Mouse (Mus musculus) cerebellum, postnatal 36 days (tissue): ENCODE measurements at regions not wholly inside any gene's neighbourhood (a gene's known extent, or its start where the extent isn't known, plus 50 kb on each side); places are given as distances from the start of the nearest gene placed in this dataset.

ENCODE experiments used
- DNase-seq, 2 experiments: peaks; one replicate each; pipeline ENCODE4 v3.0.0; 2021 to 2022; ENCODE audit warnings: mixed read lengths in 2 of 2

GRCm38 (mm10) chr1:183868965-183869364 lies 144.1 kb upstream of the Dusp10 start:
- DNase-seq = no peak

DNA sequence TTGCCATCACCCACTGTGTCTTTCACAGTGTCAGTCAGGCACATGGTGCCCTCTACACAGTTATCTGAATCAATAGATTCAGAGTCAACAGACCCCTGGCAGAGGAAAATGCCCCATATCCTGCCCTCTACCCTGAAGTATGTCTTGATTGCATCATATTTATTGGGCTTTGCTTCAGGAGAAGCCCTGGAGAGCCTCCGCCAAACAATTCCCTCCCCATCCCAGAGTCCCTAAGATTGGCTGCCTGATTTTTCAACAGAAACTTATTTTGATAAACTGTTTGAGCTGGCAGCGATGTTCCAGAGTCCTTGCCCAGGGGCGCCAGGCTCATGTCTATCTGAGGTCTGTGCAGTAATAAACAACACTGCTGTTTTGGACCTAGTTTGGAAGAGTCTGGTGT lies 117.2 kb upstream of the Dusp10 start:
- DNase-seq = no peak

- no peak for DNase-seq
Observed at GRCm38 (mm10) chr1:183898091-183898490, 115.0 kb upstream of the Dusp10 start.

GRCm38 (mm10) chr1:183904564-183904963 lies 108.5 kb upstream of the Dusp10 start:
- no peak for DNase-seq

DNA sequence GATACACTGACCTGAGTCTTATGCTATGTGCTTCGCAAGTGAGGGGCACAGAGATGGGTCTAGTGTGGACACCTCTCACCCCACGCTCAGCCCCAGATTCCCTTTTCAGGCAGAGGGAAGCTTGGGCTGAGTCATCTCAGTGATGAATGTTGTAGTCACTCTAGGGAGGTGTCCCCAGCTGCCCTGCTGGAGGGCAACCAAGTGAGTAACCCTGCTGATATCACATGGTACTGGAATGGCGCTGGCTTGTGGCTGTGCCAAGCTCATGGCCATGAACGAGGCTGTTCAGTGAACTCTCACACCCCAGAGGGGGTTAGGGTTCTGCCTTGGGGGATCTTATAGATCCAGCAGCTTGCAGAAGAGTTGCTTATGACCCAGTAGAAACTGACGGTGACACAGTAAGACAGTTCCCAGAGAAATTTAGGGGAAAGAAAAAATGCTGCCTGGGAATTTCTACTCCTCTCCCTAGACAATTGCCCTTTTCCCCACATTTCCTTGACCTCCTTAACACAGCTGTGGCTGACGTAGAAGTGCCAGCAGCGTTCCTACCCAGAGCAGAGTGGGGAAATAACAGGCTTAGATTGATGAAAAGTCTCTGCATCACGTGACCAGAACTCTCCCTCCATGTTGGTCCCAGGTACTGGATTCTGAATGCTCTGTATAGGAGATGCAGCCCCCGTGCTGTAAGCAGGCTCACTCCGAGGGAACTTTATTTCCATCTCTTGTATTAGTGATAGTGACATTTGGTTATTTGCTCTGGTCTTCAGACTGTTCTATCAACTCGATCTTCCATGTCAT lies 107.6 kb upstream of the Dusp10 start:
- peak in 1 of 2 experiments; percentile 5 for DNase-seq

DNA sequence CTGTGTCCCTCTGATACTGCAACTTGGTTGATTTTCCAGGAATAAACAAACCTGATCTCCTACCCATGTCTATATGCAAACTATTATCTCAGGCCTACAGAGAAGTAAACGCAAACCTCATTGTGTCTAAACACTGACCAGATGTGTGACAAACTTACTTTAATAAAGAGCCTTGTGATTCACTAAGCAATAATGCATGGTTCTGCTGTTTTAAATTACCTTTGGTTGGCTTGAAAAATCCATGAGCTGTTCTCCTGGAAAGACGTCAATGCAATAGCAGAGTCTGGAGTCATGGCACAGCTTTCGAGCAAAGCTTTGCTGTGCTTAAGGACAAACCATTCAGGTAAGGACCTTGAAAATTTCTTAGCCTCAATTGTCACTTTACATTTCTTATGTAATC lies 95.4 kb upstream of the Dusp10 start:
- DNase-seq = no peak

DNA sequence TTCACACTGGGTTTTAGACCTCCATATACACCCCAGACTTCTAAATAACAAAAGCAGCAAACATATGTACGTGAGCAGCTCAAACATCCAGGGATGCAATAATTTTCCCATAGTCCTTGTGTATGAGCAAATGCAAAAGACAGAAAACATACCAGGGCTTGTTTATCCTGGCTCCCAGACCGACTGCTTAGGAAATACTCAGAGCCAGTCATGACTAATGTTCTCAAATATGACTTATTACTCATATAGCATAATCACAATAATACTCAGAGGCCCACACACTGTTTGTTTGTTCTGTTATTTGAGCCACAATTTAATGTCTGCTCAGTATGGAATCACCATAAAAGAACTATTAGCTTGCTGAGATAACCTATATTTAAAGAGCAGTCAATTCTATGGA lies 91.8 kb upstream of the Dusp10 start:
- DNase-seq = no peak

DNA sequence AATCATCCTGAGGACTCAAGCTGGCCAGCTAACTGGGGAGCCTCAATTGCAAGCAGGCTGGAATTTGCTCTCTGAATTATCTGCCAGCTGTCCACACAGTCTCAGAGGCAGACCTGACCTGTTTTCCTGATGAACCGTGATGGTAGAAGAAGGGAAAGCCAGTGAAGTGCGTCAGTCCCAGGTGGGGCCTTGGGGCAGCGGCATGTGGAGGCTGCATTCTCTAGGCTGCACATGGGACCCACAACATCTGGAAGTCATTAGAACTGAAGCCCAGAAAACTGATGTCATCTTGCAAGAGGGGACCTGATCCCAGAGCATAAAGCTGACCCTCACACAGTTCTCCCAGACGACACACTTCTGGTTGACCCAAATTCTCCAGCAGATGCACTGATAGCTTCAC lies 84.6 kb upstream of the Dusp10 start:
- no peak for DNase-seq

GRCm38 (mm10) chr1:183930363-183930982 lies 82.6 kb upstream of the Dusp10 start:
- no peak for DNase-seq

GRCm38 (mm10) chr1:183931141-183931540 lies 82.0 kb upstream of the Dusp10 start:
- DNase-seq = no peak

DNA sequence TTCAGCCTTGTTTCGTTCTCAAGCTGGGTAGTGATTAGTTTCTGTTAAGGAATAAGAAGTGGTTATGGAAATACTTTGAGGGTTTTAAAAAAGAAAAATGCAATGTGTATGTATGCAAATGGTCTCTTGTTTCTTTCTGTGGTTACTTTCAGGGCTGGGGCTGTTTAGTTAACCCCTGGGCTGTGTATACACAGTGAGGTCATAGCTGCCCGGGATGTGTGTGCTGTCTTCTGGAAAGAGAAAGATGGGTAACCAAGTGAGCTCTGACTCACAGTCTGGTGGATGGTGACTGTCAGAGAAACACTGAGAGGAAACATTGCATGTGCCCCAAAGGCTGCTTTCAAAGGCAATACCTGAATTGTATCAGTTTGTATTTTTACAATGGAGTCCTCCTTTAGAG lies 79.3 kb upstream of the Dusp10 start:
- no peak for DNase-seq

- no peak for DNase-seq
Observed at GRCm38 (mm10) chr1:183937166-183937565, 75.9 kb upstream of the Dusp10 start.

DNA sequence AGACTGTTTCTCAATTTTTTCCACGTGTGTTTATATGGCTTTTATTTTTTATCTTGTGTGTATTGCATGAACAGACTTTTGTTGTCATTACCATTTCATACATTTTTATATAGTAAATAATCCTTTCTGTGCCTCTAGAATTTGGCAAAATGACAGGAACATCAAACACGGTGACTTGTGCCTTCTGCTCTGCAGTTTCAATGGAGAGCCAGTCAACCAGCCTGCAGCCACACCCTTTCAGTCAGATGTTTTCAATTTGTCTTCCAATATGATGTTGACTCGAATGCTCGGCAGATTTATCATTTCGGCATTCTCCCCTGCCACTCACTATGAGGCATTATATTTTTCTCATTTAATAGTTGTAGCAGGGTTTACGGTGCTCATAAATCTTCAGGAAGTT lies 74.7 kb upstream of the Dusp10 start:
- DNase-seq = no peak

- DNase-seq = no peak
Observed at GRCm38 (mm10) chr1:183940706-183941105, 72.4 kb upstream of the Dusp10 start.

GRCm38 (mm10) chr1:183946241-183946640 lies 66.9 kb upstream of the Dusp10 start:
- DNase-seq = no peak

- DNase-seq = no peak
Observed at GRCm38 (mm10) chr1:183947066-183947465, 66.0 kb upstream of the Dusp10 start.

GRCm38 (mm10) chr1:183949205-183949604 lies 63.9 kb upstream of the Dusp10 start:
- no peak for DNase-seq

DNA sequence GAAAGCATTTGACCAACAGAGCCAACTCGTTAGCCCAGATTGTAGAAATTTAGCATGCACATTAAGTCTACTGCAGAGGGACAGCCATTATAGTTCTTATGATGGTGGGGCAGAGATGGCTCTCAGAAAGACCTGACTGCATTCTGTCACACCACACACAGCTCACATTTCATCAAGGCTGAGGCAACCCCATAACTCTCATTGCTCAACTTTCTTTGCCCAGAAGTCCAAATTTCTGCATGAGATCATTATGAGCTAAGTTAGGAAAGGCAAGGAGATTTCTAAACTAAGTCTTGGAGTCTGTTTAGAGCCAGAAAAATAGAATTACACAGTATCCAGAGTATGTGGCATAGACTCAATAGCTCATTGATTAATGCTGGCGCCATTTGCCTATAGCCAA lies 59.0 kb upstream of the Dusp10 start:
- DNase-seq = no peak

- DNase-seq = no peak
Observed at GRCm38 (mm10) chr1:183956391-183956790, 56.7 kb upstream of the Dusp10 start.

DNA sequence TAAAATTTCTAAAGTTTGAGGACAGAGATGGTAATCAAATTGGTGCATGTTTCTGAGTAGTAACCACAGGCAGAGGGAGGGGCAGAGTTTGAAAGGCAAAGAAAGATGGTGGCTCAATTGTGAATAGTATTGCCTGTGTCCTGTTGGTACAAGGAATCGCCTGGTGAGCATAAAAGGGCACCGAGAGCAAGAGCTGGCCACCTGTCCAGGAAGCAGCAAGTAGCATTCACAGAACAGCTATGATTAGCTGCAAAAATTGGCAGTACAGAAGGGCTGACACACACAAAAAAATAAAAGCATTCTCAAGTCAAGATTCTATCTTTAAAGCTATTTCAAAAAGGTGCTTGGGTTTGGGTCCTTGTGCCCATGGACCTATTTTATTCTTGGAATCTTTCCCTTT lies 51.7 kb upstream of the Dusp10 start:
- no peak for DNase-seq

- DNase-seq = no peak
Observed at GRCm38 (mm10) chr1:183962486-183962885, 50.6 kb upstream of the Dusp10 start.

DNA sequence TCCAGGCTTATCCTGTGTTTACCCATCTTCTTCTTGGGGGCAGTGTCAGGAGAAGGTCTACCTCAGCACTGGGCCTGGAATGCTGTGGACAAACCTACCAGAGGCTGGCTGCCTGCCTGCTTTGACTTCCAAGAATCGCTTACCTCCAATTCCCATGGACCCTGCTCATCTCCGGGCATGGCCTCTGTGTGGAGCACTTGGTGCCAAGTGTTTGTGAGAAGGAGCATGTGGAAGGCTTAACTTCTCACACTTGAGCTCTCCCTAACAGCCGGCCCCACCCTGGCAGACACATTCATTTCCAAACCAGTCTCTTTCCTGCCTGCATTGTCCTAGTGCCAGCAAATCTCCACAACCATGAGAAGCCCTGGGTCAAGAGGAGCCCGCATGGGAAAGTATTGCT lies 49.8 kb upstream of the Dusp10 start:
- peak in 1 of 2 experiments; percentile 2 for DNase-seq
